Mouse (Mus musculus): ENCODE results near the gene Ptk7.

Gene Ptk7

GRCm38 (mm10) chr17:46644152-46644805, 15.0 kb upstream of the Ptk7 start:
- DNase-seq: no peak

- DNase-seq: no peak
Observed at GRCm38 (mm10) chr17:46642060-46642459, 12.8 kb upstream of the Ptk7 start.

- no peak for DNase-seq
Observed at GRCm38 (mm10) chr17:46639929-46640328, 10.6 kb upstream of the Ptk7 start.

GRCm38 (mm10) chr17:46636831-46637523, 7.7 kb upstream of the Ptk7 start:
- DNase-seq: peak in 1 of 2 experiments; percentile 33

- DNase-seq: peak; percentile 23 to 44
Observed at GRCm38 (mm10) chr17:46629685-46630441, 559 bp upstream of the Ptk7 start.

- no peak for DNase-seq
Observed at GRCm38 (mm10) chr17:46628471-46628790, 873 bp downstream of the Ptk7 start.

- no peak for DNase-seq
Observed at GRCm38 (mm10) chr17:46627409-46627808, 1.9 kb downstream of the Ptk7 start.

- no peak for DNase-seq
Observed at GRCm38 (mm10) chr17:46624598-46624997, 4.7 kb downstream of the Ptk7 start.

GRCm38 (mm10) chr17:46623819-46624557, 5.3 kb downstream of the Ptk7 start:
- DNase-seq: no peak

GRCm38 (mm10) chr17:46622269-46622668, 7.0 kb downstream of the Ptk7 start:
- DNase-seq: no peak

- DNase-seq: no peak
Observed at GRCm38 (mm10) chr17:46621324-46621723, 8.0 kb downstream of the Ptk7 start.

- DNase-seq: no peak
Observed at GRCm38 (mm10) chr17:46619683-46620357, 9.5 kb downstream of the Ptk7 start.

- DNase-seq: no peak
Observed at GRCm38 (mm10) chr17:46618769-46619682, 10.3 kb downstream of the Ptk7 start.

GRCm38 (mm10) chr17:46618394-46618768, 10.9 kb downstream of the Ptk7 start:
- DNase-seq: no peak

GRCm38 (mm10) chr17:46617799-46618198, 11.5 kb downstream of the Ptk7 start:
- DNase-seq: no peak

GRCm38 (mm10) chr17:46613229-46613628, 16.1 kb downstream of the Ptk7 start:
- DNase-seq: no peak

GRCm38 (mm10) chr17:46612820-46613219, 16.5 kb downstream of the Ptk7 start:
- DNase-seq: no peak

- DNase-seq: no peak
Observed at GRCm38 (mm10) chr17:46612189-46612588, 17.1 kb downstream of the Ptk7 start.

- DNase-seq: no peak
Observed at GRCm38 (mm10) chr17:46611316-46611715, 18.0 kb downstream of the Ptk7 start.

- no peak for DNase-seq
Observed at GRCm38 (mm10) chr17:46609721-46610514, 19.4 kb downstream of the Ptk7 start.

- no peak for DNase-seq
Observed at GRCm38 (mm10) chr17:46605987-46606386, 23.3 kb downstream of the Ptk7 start.
